Mouse (Mus musculus) embryonic facial prominence, embryonic 12.5 days (tissue): ENCODE measurements around the gene Rnaseh2c. TPM values are rescaled to one million over a fixed set of nuclear protein-coding genes. Genes with fewer than 3 reads are reported as not detected.

Experiments
- ATAC-seq: fragments of 200-750 bp; cut with Nextera tagmentation; 2 replicates; pipeline ENCODE4 v1.8.0; 2017; ENCODE audit not compliant: insufficient number of reproducible peaks, insufficient read depth, low FRiP score, low TSS enrichment
- H3K27ac ChIP-seq: fragments of 300-500 bp; sonication (generic); 2 replicates; pipeline ENCODE4 v1.5.1; 2016; ENCODE audit warnings: mild to moderate bottlenecking
- H3K27me3 ChIP-seq: fragments of 300-500 bp; sonication (generic); 2 replicates; pipeline ENCODE4 v1.6.1; 2016; ENCODE audit warnings: mild to moderate bottlenecking, moderate library complexity
- H3K36me3 ChIP-seq: fragments of 300-500 bp; sonication (generic); 2 replicates; pipeline ENCODE4 v1.6.1; 2016; ENCODE audit warnings: mild to moderate bottlenecking
- H3K4me1 ChIP-seq: fragments of 300-500 bp; sonication (generic); 2 replicates; pipeline ENCODE4 v1.6.1; 2016
- H3K4me2 ChIP-seq: fragments of 300-500 bp; sonication (generic); replicated peaks from 2 replicates; pipeline ENCODE4 v1.6.1; 2016; ENCODE audit warnings: mild to moderate bottlenecking, moderate library complexity
- H3K4me3 ChIP-seq: fragments of 300-500 bp; sonication (generic); 2 replicates; pipeline ENCODE4 v1.5.1; 2016; ENCODE audit warnings: mild to moderate bottlenecking
- H3K9ac ChIP-seq: fragments of 300-500 bp; sonication (generic); 2 replicates; pipeline ENCODE4 v1.6.1; 2016; ENCODE audit warnings: mild to moderate bottlenecking, moderate library complexity
- H3K9me3 ChIP-seq: fragments of 300-500 bp; sonication (generic); 2 replicates; pipeline ENCODE4 v1.6.1; 2016; ENCODE audit warnings: mild to moderate bottlenecking, moderate library complexity
- WGBS: fragments of 180-500 bp; shearing (Covaris S2); methylation state at CpG from one replicate; pipeline ENCODE4 v1.1.7; 2016; 5-methylcytosine and 5-hydroxymethylcytosine counted together
- polyA plus RNA-seq: library from polyadenylated mRNA; unstranded; fragments of >200 nt; fragmentation: Nextera tagmentation; extraction: Ambion mirVana; gene quantifications from 2 replicates; pipeline ENCODE4 v1.2.1, GENCODE M21; 2016

Rnaseh2c gene
- polyA plus RNA-seq, 1 experiment from 2014 or later: 148 TPM

GRCm38 (mm10) chr19:5653969-5654719 is 52.5 kb downstream of the Rnaseh2c start:
- Histone ChIP-seq H3K27ac (no peak overlapping the region), H3K27me3 (peaks cover 27% of the 10 kb centered on the region), H3K9ac (peak overlapping the region; percentile 47), H3K4me3 (peak overlapping the region; percentile 49), H3K4me1 (peaks cover 19% of the 10 kb centered on the region), H3K36me3 (peaks cover 23% of the 10 kb centered on the region), H3K9me3 (no peaks in the 10 kb centered on the region), H3K4me2 (peak overlapping the region; percentile 81)
- no peak for ATAC-seq
- WGBS: 4% methylated on average over 62 of the region's 62 CpGs

GRCm38 (mm10) chr19:5654720-5655298 is 53.1 kb downstream of the Rnaseh2c start:
- Histone ChIP-seq H3K36me3 (peaks cover 27% of the 10 kb centered on the region), H3K9me3 (no peaks in the 10 kb centered on the region), H3K4me2 (peak overlapping the region; percentile 81), H3K4me1 (peaks cover 19% of the 10 kb centered on the region), H3K27me3 (peaks cover 27% of the 10 kb centered on the region), H3K4me3 (peak overlapping the region; percentile 49), H3K9ac (peak overlapping the region; percentile 47), H3K27ac (no peak overlapping the region)
- ATAC-seq: no peak
- WGBS: 8% methylated on average over 43 of the region's 43 CpGs

Other genes with a start within 250 kb of the Rnaseh2c start
- gene Eif1ad, start 235.1 kb upstream of the Rnaseh2c start, polyA plus RNA-seq: 63.5 and 66.8 TPM in 2 replicates
- 384 and 411 TPM in 2 replicates for gene Banf1, start 234.7 kb upstream of the Rnaseh2c start, polyA plus RNA-seq
- gene Sart1, start 213.2 kb upstream of the Rnaseh2c start, polyA plus RNA-seq: 98.9 and 107 TPM in 2 replicates
- 0.45 and 0.55 TPM in 2 replicates for gene Tsga10ip, start 199.3 kb upstream of the Rnaseh2c start, polyA plus RNA-seq
- gene Drap1, start 176.9 kb upstream of the Rnaseh2c start, polyA plus RNA-seq: 303 and 323 TPM in 2 replicates
- 67.2 and 67.9 TPM in 2 replicates for gene AI837181, start 176.7 kb upstream of the Rnaseh2c start, polyA plus RNA-seq
- not detected in 2 replicates for gene Fosl1, start 154.3 kb upstream of the Rnaseh2c start, polyA plus RNA-seq
- gene Ccdc85b, start 144.0 kb upstream of the Rnaseh2c start, polyA plus RNA-seq: 10.8 and 11.0 TPM in 2 replicates
- 146 and 150 TPM in 2 replicates for gene Fibp, start 141.3 kb upstream of the Rnaseh2c start, polyA plus RNA-seq
- 1.9 and 2.1 TPM in 2 replicates for gene Ctsw, start 133.4 kb upstream of the Rnaseh2c start, polyA plus RNA-seq
- gene Efemp2, start 127.9 kb upstream of the Rnaseh2c start, polyA plus RNA-seq: 145 TPM in 2 replicates
- gene Mus81, start 113.5 kb upstream of the Rnaseh2c start, polyA plus RNA-seq: 44.1 and 46.6 TPM in 2 replicates
- 2,582 and 2,586 TPM in 2 replicates for gene Cfl1, start 111.4 kb upstream of the Rnaseh2c start, polyA plus RNA-seq
- gene 1700020D05Rik, start 98.1 kb upstream of the Rnaseh2c start, polyA plus RNA-seq: 0.15 TPM in 1 of 2 replicates, not detected in the other
- 11.9 and 15.2 TPM in 2 replicates for gene Snx32, start 91.3 kb upstream of the Rnaseh2c start, polyA plus RNA-seq
- gene Ovol1, start 41.2 kb upstream of the Rnaseh2c start, polyA plus RNA-seq: 1.3 and 1.6 TPM in 2 replicates
- 2.8 and 3.2 TPM in 2 replicates for gene Ap5b1, start 33.8 kb upstream of the Rnaseh2c start, polyA plus RNA-seq
- gene Kat5, start 8.4 kb downstream of the Rnaseh2c start, polyA plus RNA-seq: 61.3 and 63.7 TPM in 2 replicates
- 46.5 and 49.3 TPM in 2 replicates for gene Rela, start 35.6 kb downstream of the Rnaseh2c start, polyA plus RNA-seq
- 27.0 and 28.7 TPM in 2 replicates for gene Sipa1, start 61.8 kb downstream of the Rnaseh2c start, polyA plus RNA-seq
- gene Map3k11, start 86.9 kb downstream of the Rnaseh2c start, polyA plus RNA-seq: 24.7 and 26.0 TPM in 2 replicates
- 33.1 and 37.9 TPM in 2 replicates for gene Pcnx3, start 87.0 kb downstream of the Rnaseh2c start, polyA plus RNA-seq
- 0.24 TPM in 1 of 2 replicates, not detected in the other for gene Kcnk7, start 102.5 kb downstream of the Rnaseh2c start, polyA plus RNA-seq
- gene Ehbp1l1, start 124.4 kb downstream of the Rnaseh2c start, polyA plus RNA-seq: 14.4 TPM in 2 replicates
- 143 and 150 TPM in 2 replicates for gene Fam89b, start 127.8 kb downstream of the Rnaseh2c start, polyA plus RNA-seq
- gene Ltbp3, start 139.0 kb downstream of the Rnaseh2c start, polyA plus RNA-seq: 25.3 and 27.0 TPM in 2 replicates
- gene Scyl1, start 169.5 kb downstream of the Rnaseh2c start, polyA plus RNA-seq: 78.8 and 80.0 TPM in 2 replicates